Mouse (Mus musculus): ENCODE data around the gene Olfr739.

Gene Olfr739

DNA sequence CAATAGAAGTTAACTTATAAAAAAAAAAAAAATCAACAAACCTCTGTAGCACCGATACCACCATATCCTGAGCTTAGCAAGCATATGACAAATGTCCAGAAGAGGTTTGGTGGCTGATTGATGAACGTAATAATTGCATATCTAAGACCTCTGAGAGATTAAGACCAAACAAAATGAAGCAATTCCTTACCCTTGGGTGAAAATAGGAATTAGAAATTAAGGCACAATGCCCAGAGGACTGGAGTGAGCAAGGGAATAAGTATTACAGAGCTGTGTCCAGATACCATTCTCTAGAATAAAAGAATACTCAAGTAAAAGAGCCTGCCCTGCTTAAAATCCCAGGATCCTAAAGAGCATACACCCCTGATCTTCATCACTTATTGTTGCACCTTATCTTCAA, at the start of gene Olfr739:
Gene Olfr739, plus strand, starts transcription at position 301 of the 400 bp plus-strand sequence.
- DNase-seq (ENCODE audit: low spot score in 2 of 2) = no peak

DNA sequence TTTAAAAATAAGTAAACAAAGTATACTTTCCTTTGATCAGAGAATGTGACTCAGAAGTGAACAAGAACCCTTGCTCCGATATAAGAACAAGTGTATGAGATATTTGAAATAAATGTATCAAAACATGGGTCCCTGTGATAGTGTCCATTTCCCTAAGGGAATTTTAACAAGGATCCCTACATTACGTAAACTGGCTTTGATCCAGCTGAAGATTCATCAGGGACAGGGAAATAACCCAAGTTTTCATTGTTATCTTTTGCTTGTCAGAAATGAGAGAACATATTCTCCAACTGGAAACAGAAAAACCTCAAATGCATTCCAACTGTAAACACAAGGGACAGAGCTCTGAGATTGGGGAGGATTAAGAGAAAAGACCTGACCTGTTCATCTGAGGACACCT, 37.6 kb upstream of the Olfr739 start, which contains the start of gene Olfr736:
Gene Olfr736, plus strand, starts transcription at position 301 of the 400 bp plus-strand sequence.
- no peak for DNase-seq (ENCODE audit: low spot score in 2 of 2)

- DNase-seq (ENCODE audit: low spot score in 2 of 2) = no peak
These were observed 11.2 kb upstream of the Olfr739 start, which contains the start of gene Olfr738 for GRCm38 (mm10) chr14:50407268-50407667. Olfr738 (plus strand) TSS chr14:50407568.

GRCm38 (mm10) chr14:50445245-50445644, 26.8 kb downstream of the Olfr739 start, which contains the start of gene Olfr740:
Olfr740 (plus strand) TSS chr14:50445545.
- no peak for DNase-seq (ENCODE audit: low spot score in 2 of 2)

DNA sequence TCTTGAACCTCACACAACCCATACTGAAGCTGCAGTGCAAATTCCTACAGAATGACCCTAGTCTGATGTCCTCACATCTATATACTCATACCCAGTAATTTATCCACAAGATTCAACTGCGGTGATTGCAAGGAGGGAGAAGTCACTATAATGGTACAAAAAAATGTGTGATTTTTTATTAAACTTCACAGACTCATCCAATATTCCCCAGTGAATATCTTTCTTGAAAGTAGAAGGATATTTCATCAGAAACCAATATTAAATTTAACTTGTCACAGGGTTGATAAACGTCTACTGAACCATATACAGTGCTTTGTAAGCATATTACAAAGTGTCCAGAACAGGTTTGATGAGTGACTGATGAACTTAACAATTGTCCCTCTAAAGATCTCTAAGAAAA, 54.0 kb downstream of the Olfr739 start, which contains the start of gene Olfr741:
Gene Olfr741, plus strand, starts transcription at position 301 of the 400 bp plus-strand sequence.
- no peak for DNase-seq (ENCODE audit: low spot score in 2 of 2)

Measured in heart, adult 9 months (tissue).